Mouse (Mus musculus): Measurements from ENCODE around the gene Zfp704. TPM values are rescaled to one million over a fixed set of nuclear protein-coding genes. Genes with fewer than 3 reads are reported as not detected.

The Zfp704 gene
- polyA plus RNA-seq, 1 experiment from 2014 or later: 19.2 TPM

DNA sequence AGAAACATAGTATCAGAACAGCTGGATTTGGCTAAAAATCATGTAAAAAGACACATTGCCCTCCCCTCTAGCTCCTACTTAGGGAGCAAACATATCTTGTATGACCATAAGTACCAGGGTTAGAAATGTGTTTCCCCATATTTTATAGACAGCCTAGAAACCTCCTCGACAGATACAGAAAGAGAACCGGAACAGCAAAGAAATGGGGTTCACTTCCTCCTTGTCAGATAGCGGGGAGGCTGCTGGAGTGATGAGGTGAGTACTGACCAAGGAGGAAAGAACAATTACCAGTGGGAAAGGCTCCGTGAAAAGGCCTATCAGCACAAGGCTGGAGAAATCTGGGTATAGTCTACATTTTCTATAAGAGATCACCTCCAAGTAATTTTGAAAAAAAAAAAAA is 182.1 kb downstream of the Zfp704 start:
- ATAC-seq (ENCODE audit: low read depth): no peak

DNA sequence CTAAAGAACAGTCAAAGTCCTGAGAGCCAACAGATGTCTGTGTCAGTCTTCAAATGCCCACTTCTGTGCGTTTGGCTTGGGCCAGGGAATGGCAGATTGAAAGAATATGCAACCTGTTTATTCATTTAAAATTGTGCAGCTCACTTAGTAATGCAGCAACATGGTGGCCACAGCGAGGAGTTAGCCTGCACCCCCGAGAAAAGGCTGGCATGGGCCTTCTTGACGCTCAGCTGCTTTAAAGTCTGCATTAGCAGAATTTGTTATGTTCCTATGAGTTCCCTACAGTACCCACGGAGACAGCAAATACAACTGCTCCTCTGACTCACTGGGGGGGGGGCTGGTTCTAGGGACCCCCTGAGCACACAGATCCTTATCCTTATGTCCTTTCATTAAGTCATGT is 184.2 kb downstream of the Zfp704 start:
- no peak overlapping the region for H3K4me3 ChIP-seq (ENCODE audit: low read depth, low read length)
- no peaks in the 10 kb centered on the region for H3K9me3 ChIP-seq (ENCODE audit: control insufficient read depth, low read length)
- no peak overlapping the region for H3K4me2 ChIP-seq (ENCODE audit: low read depth, low read length)
- ATAC-seq (ENCODE audit: low read depth): no peak
- H3K27me3 ChIP-seq (ENCODE audit: control insufficient read depth, insufficient read depth, low read length): no peaks in the 10 kb centered on the region
- H3K27ac ChIP-seq (ENCODE audit: low read depth, low read length): no peak overlapping the region
- 94% methylated on average over 5 of the region's 5 CpGs for WGBS
- no peaks in the 10 kb centered on the region for H3K36me3 ChIP-seq (ENCODE audit: control insufficient read depth, insufficient read depth, low read length)
- H3K4me1 ChIP-seq (ENCODE audit: control insufficient read depth, insufficient read depth, low read length): no peaks in the 10 kb centered on the region
- H3K9ac ChIP-seq (replicated peaks; ENCODE audit: low read depth, low read length): no peak overlapping the region

More for the DNA sequence above, 182.1 kb downstream of the Zfp704 start:
- Histone ChIP-seq H3K9me3 (ENCODE audit: control insufficient read depth, low read length) (no peaks in the 10 kb centered on the region), H3K9ac (replicated peaks; ENCODE audit: low read depth, low read length) (no peak overlapping the region), H3K4me3 (ENCODE audit: low read depth, low read length) (no peak overlapping the region), H3K4me1 (ENCODE audit: control insufficient read depth, insufficient read depth, low read length) (no peaks in the 10 kb centered on the region), H3K27me3 (ENCODE audit: control insufficient read depth, insufficient read depth, low read length) (no peaks in the 10 kb centered on the region), H3K27ac (ENCODE audit: low read depth, low read length) (no peak overlapping the region), H3K36me3 (ENCODE audit: control insufficient read depth, insufficient read depth, low read length) (no peaks in the 10 kb centered on the region), H3K4me2 (ENCODE audit: low read depth, low read length) (no peak overlapping the region)
- WGBS: 92% methylated on average over 4 of the region's 4 CpGs

DNA sequence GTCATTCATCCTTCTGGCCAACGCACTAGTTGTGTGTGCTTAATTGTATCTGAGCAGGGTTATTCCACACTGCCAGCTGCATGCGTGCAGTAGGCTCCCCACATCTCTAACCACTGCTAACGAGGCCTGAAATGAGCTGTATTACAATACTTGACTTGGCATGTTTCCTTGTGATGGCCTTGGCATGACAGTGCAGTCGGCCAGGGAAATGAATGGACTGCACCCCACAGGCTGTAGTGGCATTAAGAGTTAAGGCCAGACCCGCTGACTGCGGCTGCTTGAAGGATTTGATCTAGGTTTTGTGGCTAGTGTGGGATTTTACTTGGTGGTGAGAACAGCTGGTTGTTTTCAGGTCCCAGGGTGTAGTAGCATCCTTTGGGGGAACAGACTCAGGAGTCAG is 185.2 kb downstream of the Zfp704 start:
- WGBS: 71% methylated on average over 6 of the region's 6 CpGs
- H3K36me3 ChIP-seq (ENCODE audit: control insufficient read depth, insufficient read depth, low read length): no peaks in the 10 kb centered on the region
- H3K27ac ChIP-seq (ENCODE audit: low read depth, low read length): no peak overlapping the region
- ATAC-seq (ENCODE audit: low read depth): no peak
- no peak overlapping the region for H3K9ac ChIP-seq (replicated peaks; ENCODE audit: low read depth, low read length)
- no peaks in the 10 kb centered on the region for H3K4me1 ChIP-seq (ENCODE audit: control insufficient read depth, insufficient read depth, low read length)
- no peaks in the 10 kb centered on the region for H3K9me3 ChIP-seq (ENCODE audit: control insufficient read depth, low read length)
- H3K4me3 ChIP-seq (ENCODE audit: low read depth, low read length): no peak overlapping the region
- no peaks in the 10 kb centered on the region for H3K27me3 ChIP-seq (ENCODE audit: control insufficient read depth, insufficient read depth, low read length)
- H3K4me2 ChIP-seq (ENCODE audit: low read depth, low read length): no peak overlapping the region

DNA sequence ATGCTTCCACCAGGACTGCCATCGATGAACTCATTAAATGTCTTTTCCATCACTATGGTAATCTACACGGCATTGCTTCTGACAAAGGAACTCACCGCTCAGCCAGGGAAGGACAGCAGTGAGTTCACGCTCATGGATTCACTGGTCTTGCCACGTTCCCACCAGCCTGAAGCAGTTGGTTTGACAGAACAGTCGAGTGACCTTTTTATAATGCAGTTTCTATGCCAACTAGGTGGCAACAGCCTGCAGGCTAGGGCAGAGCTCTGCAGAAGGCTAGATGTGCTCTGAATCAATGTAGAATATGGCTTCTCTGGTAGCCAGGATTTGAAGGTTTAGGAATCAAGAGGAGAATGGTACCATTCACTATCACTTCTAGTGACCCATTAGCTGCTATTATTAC is 186.2 kb downstream of the Zfp704 start:
- Histone ChIP-seq H3K27ac (ENCODE audit: low read depth, low read length) (no peak overlapping the region), H3K9ac (replicated peaks; ENCODE audit: low read depth, low read length) (no peak overlapping the region), H3K9me3 (ENCODE audit: control insufficient read depth, low read length) (no peaks in the 10 kb centered on the region), H3K27me3 (ENCODE audit: control insufficient read depth, insufficient read depth, low read length) (no peaks in the 10 kb centered on the region), H3K4me2 (ENCODE audit: low read depth, low read length) (no peak overlapping the region), H3K36me3 (ENCODE audit: control insufficient read depth, insufficient read depth, low read length) (no peaks in the 10 kb centered on the region), H3K4me1 (ENCODE audit: control insufficient read depth, insufficient read depth, low read length) (no peaks in the 10 kb centered on the region), H3K4me3 (ENCODE audit: low read depth, low read length) (no peak overlapping the region)
- no peak for ATAC-seq (ENCODE audit: low read depth)
- 79% methylated on average over 6 of the region's 6 CpGs for WGBS

DNA sequence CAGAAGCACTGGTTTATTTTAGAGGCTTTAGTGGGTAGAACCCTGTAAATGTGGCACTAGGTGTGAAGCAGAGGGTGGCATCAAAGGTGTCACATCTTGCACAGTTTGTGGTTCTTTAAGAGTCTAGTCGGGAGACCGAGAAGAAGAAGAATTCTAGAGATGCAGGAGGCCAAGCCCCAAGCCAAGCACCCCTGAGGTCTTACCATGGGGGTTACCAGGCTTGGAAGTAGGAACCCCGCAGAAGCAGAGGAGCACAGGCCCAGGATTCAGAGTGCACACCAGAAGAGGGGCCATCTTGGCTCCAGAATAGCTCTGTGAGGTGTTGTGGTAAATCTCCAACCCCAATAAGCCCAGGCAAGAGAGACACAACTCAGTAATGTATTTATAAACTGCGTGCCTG is 201.0 kb downstream of the Zfp704 start:
- Histone ChIP-seq H3K9ac (replicated peaks; ENCODE audit: low read depth, low read length) (no peak overlapping the region), H3K4me2 (ENCODE audit: low read depth, low read length) (no peak overlapping the region), H3K4me3 (ENCODE audit: low read depth, low read length) (no peak overlapping the region), H3K36me3 (ENCODE audit: control insufficient read depth, insufficient read depth, low read length) (no peaks in the 10 kb centered on the region), H3K9me3 (ENCODE audit: control insufficient read depth, low read length) (no peaks in the 10 kb centered on the region), H3K27ac (ENCODE audit: low read depth, low read length) (no peak overlapping the region), H3K27me3 (ENCODE audit: control insufficient read depth, insufficient read depth, low read length) (no peaks in the 10 kb centered on the region), H3K4me1 (ENCODE audit: control insufficient read depth, insufficient read depth, low read length) (no peaks in the 10 kb centered on the region)
- 92% methylated on average over 4 of the region's 4 CpGs for WGBS
- ATAC-seq (ENCODE audit: low read depth): no peak

DNA sequence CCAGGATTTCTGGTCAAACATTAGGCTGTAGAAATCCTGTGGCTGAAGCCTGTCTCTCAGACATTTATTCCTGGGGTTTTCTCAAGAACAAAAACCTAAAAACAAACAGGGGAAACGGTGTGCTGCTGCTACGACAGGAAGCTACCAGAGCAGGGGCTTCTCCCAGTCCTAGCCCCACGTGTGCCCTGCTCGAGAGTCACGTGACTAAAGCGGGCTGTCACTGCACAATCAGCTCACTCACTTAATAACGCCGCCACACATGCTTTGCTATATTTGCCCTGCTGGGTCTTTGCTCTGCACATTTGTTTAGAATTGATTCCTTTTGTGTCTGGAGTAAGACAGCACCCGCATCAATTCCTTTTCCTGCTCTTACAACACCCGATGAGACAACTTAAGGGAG is 202.1 kb downstream of the Zfp704 start:
- no peak for ATAC-seq (ENCODE audit: low read depth)
- Histone ChIP-seq H3K4me3 (ENCODE audit: low read depth, low read length) (no peak overlapping the region), H3K36me3 (ENCODE audit: control insufficient read depth, insufficient read depth, low read length) (no peaks in the 10 kb centered on the region), H3K4me1 (ENCODE audit: control insufficient read depth, insufficient read depth, low read length) (no peaks in the 10 kb centered on the region), H3K4me2 (ENCODE audit: low read depth, low read length) (no peak overlapping the region), H3K9me3 (ENCODE audit: control insufficient read depth, low read length) (no peaks in the 10 kb centered on the region), H3K27ac (ENCODE audit: low read depth, low read length) (no peak overlapping the region), H3K9ac (replicated peaks; ENCODE audit: low read depth, low read length) (no peak overlapping the region), H3K27me3 (ENCODE audit: control insufficient read depth, insufficient read depth, low read length) (no peaks in the 10 kb centered on the region)
- 79% methylated on average over 10 of the region's 10 CpGs for WGBS

DNA sequence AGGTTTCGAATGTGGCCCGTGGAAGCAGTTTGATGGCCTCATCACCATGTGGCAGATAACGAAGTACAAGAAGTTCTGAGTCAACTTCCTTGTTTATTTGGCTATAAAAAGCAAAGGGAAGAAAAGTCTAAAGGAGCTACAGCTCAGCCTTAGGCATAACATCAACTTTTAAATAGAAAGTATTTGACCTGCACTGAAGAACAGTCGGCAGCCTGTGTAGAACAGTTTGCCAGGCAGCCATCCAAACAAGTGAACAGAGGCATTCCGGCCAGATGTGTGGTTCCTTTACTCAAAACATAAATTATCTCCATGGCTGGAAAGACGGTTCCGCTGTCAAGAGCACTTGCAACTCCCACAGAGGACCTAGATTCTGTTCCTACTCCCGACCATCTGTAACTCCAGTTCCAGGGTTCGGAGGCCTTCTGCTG is 202.8 kb downstream of the Zfp704 start:
- Histone ChIP-seq H3K4me2 (ENCODE audit: low read depth, low read length) (no peak overlapping the region), H3K4me1 (ENCODE audit: control insufficient read depth, insufficient read depth, low read length) (0 out of 2 replicates have a peak, but pooled peaks cover 3% of the 10 kb centered on the region), H3K36me3 (ENCODE audit: control insufficient read depth, insufficient read depth, low read length) (no peaks in the 10 kb centered on the region), H3K27me3 (ENCODE audit: control insufficient read depth, insufficient read depth, low read length) (no peaks in the 10 kb centered on the region), H3K9ac (replicated peaks; ENCODE audit: low read depth, low read length) (no peak overlapping the region), H3K9me3 (ENCODE audit: control insufficient read depth, low read length) (no peaks in the 10 kb centered on the region), H3K4me3 (ENCODE audit: low read depth, low read length) (no peak overlapping the region), H3K27ac (ENCODE audit: low read depth, low read length) (no peak overlapping the region)
- ATAC-seq (ENCODE audit: low read depth): no peak
- 65% methylated on average over 9 of the region's 9 CpGs for WGBS

DNA sequence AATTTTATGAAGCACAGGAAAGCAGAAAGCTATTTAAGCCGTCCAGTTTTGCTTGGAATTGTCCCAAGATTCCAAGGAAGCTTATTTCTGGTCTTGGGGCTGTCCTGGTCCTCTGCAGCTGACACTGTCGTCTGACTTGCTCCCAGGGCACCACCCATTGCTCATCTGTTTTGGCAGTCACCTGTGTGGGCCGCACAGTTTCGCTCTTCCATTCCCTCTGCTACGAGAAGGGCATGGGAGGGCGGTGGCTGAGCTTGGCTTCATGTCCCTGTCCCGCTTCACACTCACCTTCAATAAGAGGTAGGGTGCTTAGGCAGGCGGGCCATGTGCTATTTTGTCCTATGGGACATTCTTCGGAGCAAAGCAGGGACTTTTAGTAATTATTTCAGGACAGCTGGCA is 204.5 kb downstream of the Zfp704 start:
- no peaks in the 10 kb centered on the region for H3K36me3 ChIP-seq (ENCODE audit: control insufficient read depth, insufficient read depth, low read length)
- no peaks in the 10 kb centered on the region for H3K27me3 ChIP-seq (ENCODE audit: control insufficient read depth, insufficient read depth, low read length)
- H3K27ac ChIP-seq (ENCODE audit: low read depth, low read length): no peak overlapping the region
- H3K9me3 ChIP-seq (ENCODE audit: control insufficient read depth, low read length): no peaks in the 10 kb centered on the region
- no peak overlapping the region for H3K4me3 ChIP-seq (ENCODE audit: low read depth, low read length)
- 84% methylated on average over 9 of the region's 9 CpGs for WGBS
- no peak overlapping the region for H3K9ac ChIP-seq (replicated peaks; ENCODE audit: low read depth, low read length)
- peaks cover 9% of the 10 kb centered on the region; the same call in 1 of the 2 replicates for H3K4me1 ChIP-seq (ENCODE audit: control insufficient read depth, insufficient read depth, low read length)
- no peak for ATAC-seq (ENCODE audit: low read depth)
- H3K4me2 ChIP-seq (ENCODE audit: low read depth, low read length): no peak overlapping the region

DNA sequence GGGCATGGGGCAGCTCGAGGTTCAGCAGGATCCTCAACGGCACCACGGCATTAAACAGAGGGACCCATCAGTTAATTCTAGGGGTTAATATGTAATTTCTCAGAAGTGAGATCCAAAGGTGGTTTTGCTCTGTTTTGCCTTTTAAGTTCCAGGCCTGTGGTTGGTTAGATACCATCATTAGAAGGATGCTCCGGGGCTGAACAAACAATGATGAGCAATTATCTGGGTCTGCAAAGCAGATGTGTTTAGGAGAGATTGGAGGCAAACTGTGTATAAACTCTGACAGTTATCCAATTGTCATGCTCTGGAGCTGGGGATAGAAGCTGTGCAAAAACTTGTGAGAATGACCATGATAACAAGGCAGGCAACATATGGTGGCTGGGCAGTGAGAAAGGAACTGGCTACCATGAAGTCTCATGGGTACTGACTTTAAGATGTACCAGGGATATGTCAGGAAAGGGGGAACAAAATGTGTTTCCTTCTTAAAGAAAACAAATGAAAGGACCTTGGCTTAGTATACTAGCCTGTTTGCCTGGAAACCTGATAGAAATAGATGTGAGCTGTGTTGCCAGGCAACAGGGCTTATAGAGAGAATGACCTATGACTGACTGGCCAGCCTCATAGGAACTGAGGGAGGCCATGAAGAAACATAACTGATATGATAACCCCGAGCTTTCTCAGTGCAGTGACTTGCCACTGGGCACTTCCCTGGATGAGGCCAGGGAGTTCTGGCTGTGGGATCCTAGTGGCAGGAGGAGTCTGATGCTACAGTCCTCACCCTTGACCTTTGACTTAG is 206.4 kb downstream of the Zfp704 start:
- Histone ChIP-seq H3K27ac (ENCODE audit: low read depth, low read length) (no peak overlapping the region), H3K9ac (replicated peaks; ENCODE audit: low read depth, low read length) (no peak overlapping the region), H3K9me3 (ENCODE audit: control insufficient read depth, low read length) (no peaks in the 10 kb centered on the region), H3K36me3 (ENCODE audit: control insufficient read depth, insufficient read depth, low read length) (no peaks in the 10 kb centered on the region), H3K4me1 (ENCODE audit: control insufficient read depth, insufficient read depth, low read length) (peaks cover 9% of the 10 kb centered on the region; the same call in 1 of the 2 replicates), H3K27me3 (ENCODE audit: control insufficient read depth, insufficient read depth, low read length) (no peaks in the 10 kb centered on the region), H3K4me3 (ENCODE audit: low read depth, low read length) (no peak overlapping the region), H3K4me2 (ENCODE audit: low read depth, low read length) (no peak overlapping the region)
- 64% methylated on average over 5 of the region's 5 CpGs for WGBS
- ATAC-seq (ENCODE audit: low read depth): no peak

Data from neural tube, embryonic 14.5 days (tissue).